Mouse (Mus musculus): Measurements from ENCODE around the gene Ier5l.

The Ier5l gene

DNA sequence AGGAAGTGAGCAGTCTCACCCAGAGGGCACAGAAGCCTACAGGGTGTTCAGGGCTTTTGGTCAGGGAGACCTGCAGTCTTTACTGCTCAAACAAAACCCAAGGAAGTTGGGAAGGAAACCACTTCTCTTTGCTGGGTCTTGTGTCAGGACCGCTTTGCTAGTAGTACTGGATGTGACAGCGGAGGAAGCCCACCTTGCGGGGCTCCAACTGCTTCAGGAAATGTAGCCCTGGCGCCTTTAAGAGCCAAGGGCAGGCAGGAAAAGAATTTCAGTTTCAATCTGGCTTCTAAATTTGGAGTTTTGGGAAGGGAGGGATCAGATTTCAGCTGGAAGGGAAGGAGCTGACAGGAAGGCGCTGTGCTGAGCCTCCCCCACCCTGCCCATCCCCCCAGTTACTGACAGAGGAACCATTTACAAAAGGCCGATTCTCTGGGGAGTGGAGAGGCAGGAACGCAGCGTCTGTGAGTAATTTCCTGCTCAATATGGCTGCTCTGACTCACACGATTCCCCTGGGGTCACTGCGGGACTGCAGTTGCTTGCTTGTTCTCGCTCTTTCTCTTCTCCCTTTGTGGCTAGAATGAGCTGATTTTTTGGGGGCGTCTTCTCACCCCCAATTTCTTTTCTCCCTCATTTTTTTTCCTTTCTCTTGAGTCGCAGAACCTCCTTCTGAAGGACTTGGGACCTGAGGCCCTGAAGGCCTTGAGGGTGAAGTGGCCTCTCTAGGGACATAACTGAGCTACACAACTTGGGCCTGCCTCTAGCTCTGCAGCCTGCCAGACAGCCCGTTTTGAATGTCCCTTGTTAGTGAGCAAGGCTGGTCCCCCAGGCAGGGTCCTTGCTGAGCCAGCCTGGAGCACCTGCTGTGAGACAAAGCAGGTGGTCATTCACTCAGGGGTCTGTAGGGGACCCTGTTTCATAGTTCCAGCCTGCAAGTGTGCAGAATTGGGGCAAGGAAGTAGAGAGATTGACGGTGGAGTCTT is 32.2 kb downstream of the Ier5l start:
- DNase-seq (ENCODE audit: low spot score in 2 of 2): peak; percentile 23 to 46

DNA sequence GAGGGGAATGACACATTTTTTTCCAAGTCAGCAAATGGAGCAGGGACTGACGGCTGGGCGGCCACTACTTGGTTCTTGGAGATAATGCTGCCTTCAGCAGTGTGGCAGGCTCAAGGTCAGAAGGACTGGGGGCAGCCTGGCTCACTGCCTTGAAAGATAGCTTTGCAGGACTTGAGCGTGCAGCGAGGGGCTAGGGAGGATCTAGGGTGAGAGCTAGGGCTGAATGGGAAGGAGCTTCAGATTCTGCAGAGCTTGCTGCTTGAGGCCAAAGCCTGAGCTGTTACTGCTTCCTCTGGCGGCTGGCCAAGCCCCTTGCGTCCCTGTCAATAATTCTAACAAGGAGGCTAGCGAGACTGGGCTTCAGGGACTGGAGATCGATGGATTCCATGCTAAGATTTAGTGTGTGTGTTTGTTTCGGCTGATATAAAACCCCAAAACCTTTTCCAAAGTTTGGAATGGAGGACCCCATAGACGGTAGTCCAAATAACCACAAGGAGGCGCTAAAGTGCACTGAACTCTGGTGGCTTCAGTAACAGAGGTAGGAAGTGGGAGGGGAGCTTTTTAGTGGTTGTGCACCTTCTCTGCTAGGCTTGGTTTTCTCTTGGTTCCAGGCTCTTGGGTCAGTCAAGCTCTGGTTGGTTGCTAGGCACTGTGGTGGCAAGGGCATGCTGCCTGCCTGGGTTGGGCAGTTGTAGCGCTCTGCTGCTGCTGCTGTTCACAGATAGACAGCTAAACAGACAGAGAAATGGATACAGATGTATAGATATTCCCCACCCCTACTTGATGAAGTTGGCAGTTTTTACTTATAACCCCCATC is 33.1 kb downstream of the Ier5l start:
- DNase-seq (ENCODE audit: low spot score in 2 of 2): peak; percentile 48

DNA sequence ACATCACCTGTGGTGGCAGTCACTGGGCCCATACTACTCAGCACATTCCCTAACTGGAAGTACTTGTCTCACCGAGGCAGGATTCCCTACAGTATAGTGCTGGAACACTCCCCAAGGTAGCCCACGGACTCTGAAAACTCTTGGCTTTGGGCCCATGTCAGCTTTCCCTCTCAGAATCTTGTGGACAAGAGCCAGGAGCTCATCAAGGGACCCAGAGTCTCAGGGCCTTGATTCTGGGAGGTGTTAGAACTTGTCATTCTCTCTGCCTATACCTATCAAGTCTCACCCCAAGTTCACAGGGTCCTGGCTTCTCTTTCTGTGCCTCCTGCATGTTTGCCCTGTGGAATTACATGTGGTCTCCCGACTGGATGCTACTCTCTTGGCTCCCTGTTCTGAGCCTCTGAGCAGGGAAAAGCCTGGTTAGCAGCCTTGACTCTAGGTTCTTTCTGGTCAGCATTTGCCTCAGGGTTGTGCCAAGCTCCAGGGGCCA is 33.8 kb downstream of the Ier5l start:
- DNase-seq (ENCODE audit: low spot score in 2 of 2): no peak

DNA sequence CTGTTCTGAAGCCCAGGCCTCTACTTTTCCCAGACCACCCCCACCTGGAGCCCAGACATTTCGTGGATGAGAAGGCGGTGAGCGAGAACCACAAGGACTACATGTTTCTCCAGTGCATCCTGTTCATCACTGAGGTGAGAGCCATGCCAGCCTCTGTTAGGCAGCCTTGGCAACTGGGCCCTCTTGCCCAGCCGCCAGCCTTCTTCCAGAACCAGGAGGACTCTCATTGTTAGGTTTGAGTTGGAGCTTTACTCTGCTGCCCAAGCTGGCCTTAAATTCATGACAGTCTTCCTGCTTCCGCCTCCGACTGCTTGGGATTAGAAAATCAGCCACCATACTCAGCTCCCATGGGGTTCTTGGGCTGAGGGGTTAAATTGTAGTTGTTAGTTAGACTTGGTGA is 34.4 kb downstream of the Ier5l start:
- no peak for DNase-seq (ENCODE audit: low spot score in 2 of 2)

DNA sequence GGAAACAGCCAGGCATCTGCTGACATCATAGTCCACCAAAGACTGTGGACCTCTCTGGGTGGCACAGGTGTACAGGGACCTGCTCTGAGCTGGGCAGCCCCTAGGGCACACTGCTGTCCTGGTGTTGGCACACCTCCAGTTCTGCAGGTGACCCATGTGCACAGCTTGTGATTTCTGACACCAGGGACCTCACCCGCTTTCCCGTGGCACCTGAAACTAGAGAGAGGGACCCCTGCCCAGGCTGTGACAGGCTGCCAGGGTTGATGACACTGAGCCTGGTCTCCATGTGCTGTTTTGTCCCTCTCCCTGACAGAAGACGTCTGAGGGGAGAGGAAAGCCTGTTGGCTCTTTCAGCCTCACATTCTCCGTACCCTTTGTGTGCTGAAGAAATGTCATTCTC is 36.2 kb downstream of the Ier5l start:
- DNase-seq (ENCODE audit: low spot score in 2 of 2): no peak

DNA sequence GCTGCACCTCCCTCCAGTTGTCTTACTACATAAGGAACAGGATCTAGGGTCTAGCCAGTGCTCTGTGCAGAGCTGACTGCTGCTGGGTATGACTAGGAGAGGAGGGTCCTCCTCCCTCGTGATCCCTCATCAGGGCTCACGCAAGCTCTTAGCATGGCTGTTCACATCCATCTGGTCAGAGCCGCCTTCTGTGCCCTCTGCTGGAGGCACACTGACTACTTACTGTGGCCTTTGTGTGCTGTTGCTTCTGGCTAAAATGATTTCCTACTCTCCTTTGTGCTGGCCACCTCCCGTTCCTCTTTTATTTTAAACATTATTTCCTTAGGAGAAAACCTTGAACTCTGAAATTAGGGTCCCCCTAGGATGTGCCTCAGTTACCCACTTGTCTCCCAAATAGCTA is 37.2 kb downstream of the Ier5l start:
- DNase-seq (ENCODE audit: low spot score in 2 of 2): no peak

DNA sequence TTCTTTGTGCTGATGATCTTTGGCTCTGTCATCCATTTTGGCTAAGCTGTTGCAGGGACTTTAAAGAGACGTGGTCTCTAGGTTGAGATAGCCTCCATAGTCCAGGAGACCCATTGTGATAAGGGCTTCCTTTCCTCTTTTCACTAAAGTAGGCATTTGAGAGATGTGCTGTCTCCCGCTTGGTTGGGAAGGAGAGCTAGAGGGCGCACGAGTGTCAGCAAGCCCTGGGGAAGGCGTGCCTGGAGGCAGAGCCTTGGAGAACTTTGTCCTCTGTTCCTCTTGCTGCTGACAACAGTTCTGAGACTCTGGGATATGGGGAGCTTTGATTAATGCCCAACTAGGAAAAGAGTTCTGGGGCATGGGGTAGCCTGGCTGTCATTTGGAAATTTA is 37.9 kb downstream of the Ier5l start:
- DNase-seq (ENCODE audit: low spot score in 2 of 2): no peak

DNA sequence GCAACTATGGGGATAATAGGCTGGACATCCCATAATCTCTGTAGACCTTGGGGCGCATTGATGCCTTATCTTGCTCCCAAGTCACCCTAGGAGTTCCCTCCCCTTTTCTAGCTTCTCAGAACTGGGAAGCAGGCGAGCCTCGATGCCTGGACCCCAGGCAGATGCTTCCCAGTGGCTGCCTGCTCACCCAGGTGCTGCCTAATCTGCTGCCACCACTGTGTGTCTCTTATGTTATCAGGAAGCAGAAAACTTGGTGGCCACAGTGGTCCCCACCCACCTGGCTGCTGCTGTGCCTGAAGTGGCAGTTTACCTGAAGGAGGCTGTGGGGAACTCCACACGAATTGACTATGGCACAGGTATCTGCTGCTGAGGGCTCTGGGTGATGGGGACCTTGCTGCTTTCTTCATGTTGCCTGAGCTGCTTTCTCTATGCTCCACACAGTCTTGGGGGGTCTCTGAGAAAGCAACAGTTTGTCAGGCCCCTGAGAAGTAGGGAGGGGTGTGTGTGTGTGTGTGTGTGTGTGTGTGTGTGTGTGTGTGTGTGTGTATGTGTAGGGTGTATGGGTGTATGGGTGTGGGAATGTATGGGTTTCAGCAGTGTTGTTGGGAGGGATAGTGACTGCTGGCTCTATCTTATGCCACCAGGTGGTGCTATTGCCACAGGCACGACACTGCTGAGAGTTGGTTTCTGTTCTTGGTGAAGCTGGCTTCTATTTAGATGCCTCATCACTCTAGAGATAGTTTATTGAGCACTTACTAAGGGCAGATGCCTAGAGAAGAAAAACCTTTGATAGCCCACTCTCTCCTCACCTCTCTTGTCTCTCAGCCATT is 38.5 kb downstream of the Ier5l start:
- peak; percentile 39 to 64 for DNase-seq (ENCODE audit: low spot score in 2 of 2)

DNA sequence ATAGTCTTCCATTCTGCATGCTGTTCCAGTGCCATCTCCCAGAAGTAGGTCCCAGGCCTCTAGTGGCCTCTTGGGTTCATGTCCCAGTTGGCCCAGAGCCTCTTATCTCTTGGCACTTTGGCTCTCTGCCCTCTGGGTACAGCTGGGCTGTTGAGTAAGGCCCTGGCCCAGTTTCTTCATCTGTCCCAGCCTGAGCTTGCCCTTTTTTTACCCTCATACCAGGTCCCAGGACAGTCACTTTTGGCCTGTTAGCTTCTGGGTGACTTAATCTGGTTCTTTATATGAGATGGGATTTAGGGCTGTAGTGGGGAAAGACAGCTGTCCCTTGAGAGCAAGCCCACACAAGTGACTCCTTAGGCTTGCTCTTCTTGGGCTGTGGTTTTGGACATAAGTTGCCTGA is 44.9 kb downstream of the Ier5l start:
- DNase-seq (ENCODE audit: low spot score in 2 of 2): no peak

All from frontal cortex, postnatal 25 days (tissue).